Mouse (Mus musculus) kidney, adult 2 months (tissue): Measurements from ENCODE around the gene Slc9a2.

Experiments used
- CTCF ChIP-seq: fragments of 200-500 bp; conservative IDR thresholded peaks from 2 replicates; pipeline ENCODE4 v1.5.1; 2011; ENCODE audit warnings: low read depth, mild to moderate bottlenecking, control low read depth, low read length, moderate library complexity, mixed read lengths; ENCODE audit not compliant: insufficient read depth, insufficient read length
- POLR2A ChIP-seq: fragments of 200-500 bp; IDR thresholded peaks from one replicate; pipeline ENCODE4 v1.6.1; 2011; ENCODE audit warnings: low read depth, low read length, control low read depth

DNA sequence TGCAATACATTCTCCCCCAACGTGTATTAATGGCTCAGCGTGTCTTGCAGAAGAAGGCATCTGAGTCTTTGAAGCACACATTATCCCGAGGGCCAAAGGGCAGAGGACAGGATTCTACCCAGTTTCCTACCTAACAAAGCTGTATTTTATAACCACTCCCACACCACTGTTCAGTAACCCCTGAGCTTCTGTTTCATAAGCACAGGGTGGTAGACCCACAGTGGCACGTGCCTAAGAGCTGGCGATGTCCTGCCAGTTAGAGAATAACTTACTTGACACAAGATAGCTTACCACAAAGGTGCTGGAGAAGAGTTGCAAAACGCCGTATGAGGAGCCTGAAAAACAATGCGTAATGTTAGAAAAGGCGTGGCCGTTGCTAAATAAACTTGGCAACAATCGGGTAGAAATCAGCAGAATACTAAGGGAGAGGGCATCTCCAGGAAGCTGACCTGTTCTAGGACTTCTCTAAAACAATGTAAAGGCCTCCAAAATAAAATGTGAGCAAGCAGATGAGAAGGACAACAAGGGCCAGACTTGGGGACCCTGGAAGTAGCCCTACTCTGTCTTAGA, 105.6 kb downstream of the Slc9a2 start:
- TF ChIP-seq CTCF: no peak
- no peak for TF ChIP-seq POLR2A
